Mouse (Mus musculus): ENCODE results near the gene Adamts2. TPM values are rescaled to one million over a fixed set of nuclear protein-coding genes. Genes with fewer than 3 reads are reported as not detected.

Gene Adamts2
- polyA plus RNA-seq, 1 experiment from 2014 or later: 29.4 TPM

GRCm38 (mm10) chr11:50630462-50630861 is 28.6 kb downstream of the Adamts2 start:
- H3K4me3 ChIP-seq (ENCODE audit: low read depth, low read length): no peak overlapping the region
- no peak overlapping the region for H3K9ac ChIP-seq (replicated peaks; ENCODE audit: low read depth)
- no peak for ATAC-seq

GRCm38 (mm10) chr11:50632270-50632669 is 30.4 kb downstream of the Adamts2 start:
- peak; percentile 75 for DNase-seq (ENCODE audit: low spot score)
- H3K36me3 ChIP-seq (ENCODE audit: insufficient read depth, low read length): no peaks in the 10 kb centered on the region
- WGBS: 9% methylated on average over 4 of the region's 4 CpGs
- H3K9ac ChIP-seq (replicated peaks; ENCODE audit: low read depth): no peak overlapping the region
- ATAC-seq: peak; percentile 68
- no peak overlapping the region for H3K27ac ChIP-seq (ENCODE audit: low read length)
- H3K27me3 ChIP-seq (replicated peaks; ENCODE audit: insufficient read depth, low read length): no peaks in the 10 kb centered on the region
- H3K4me1 ChIP-seq (ENCODE audit: insufficient read depth, low read depth, low read length): no peaks in the 10 kb centered on the region
- H3K4me3 ChIP-seq (ENCODE audit: low read depth, low read length): no peak overlapping the region
- no peaks in the 10 kb centered on the region for H3K9me3 ChIP-seq (ENCODE audit: low read length)
- no peak overlapping the region for H3K4me2 ChIP-seq (replicated peaks; ENCODE audit: low read depth, low read length)
- TF ChIP-seq CTCF (IDR thresholded peaks at IDR 0.05) (no peak), EP300 (IDR thresholded peaks at IDR 0.05) (no peak)

More at GRCm38 (mm10) chr11:50630462-50630861, 28.6 kb downstream of the Adamts2 start:
- H3K36me3 ChIP-seq (ENCODE audit: insufficient read depth, low read length): no peaks in the 10 kb centered on the region
- H3K4me1 ChIP-seq (ENCODE audit: insufficient read depth, low read depth, low read length): no peaks in the 10 kb centered on the region
- TF ChIP-seq CTCF (IDR thresholded peaks at IDR 0.05): no peak
- no peak overlapping the region for H3K4me2 ChIP-seq (replicated peaks; ENCODE audit: low read depth, low read length)
- no peak overlapping the region for H3K27ac ChIP-seq (ENCODE audit: low read length)
- H3K9me3 ChIP-seq (ENCODE audit: low read length): no peaks in the 10 kb centered on the region
- WGBS: 78% methylated on average over 2 of the region's 2 CpGs
- no peaks in the 10 kb centered on the region for H3K27me3 ChIP-seq (replicated peaks; ENCODE audit: insufficient read depth, low read length)
- no peak for DNase-seq (ENCODE audit: low spot score)

- no peaks in the 10 kb centered on the region for H3K36me3 ChIP-seq (ENCODE audit: insufficient read depth, low read length)
- TF ChIP-seq CTCF (IDR thresholded peaks at IDR 0.05) (no peak), EP300 (IDR thresholded peaks at IDR 0.05) (no peak)
- no peaks in the 10 kb centered on the region for H3K27me3 ChIP-seq (replicated peaks; ENCODE audit: insufficient read depth, low read length)
- peak; percentile 86 for DNase-seq (ENCODE audit: low spot score)
- no peak overlapping the region for H3K4me3 ChIP-seq (ENCODE audit: low read depth, low read length)
- no peak overlapping the region for H3K4me2 ChIP-seq (replicated peaks; ENCODE audit: low read depth, low read length)
- 49% methylated on average over 2 of the region's 2 CpGs for WGBS
- ATAC-seq: peak; percentile 79
- H3K27ac ChIP-seq (ENCODE audit: low read length): peak overlapping the region; percentile 79
- no peaks in the 10 kb centered on the region for H3K4me1 ChIP-seq (ENCODE audit: insufficient read depth, low read depth, low read length)
- no peak overlapping the region for H3K9ac ChIP-seq (replicated peaks; ENCODE audit: low read depth)
- no peaks in the 10 kb centered on the region for H3K9me3 ChIP-seq (ENCODE audit: low read length)
Measured at GRCm38 (mm10) chr11:50635051-50635590, 33.2 kb downstream of the Adamts2 start.

GRCm38 (mm10) chr11:50637026-50637425 is 35.1 kb downstream of the Adamts2 start:
- 80% methylated on average over 11 of the region's 11 CpGs for WGBS
- Histone ChIP-seq H3K9me3 (ENCODE audit: low read length) (no peaks in the 10 kb centered on the region), H3K4me2 (replicated peaks; ENCODE audit: low read depth, low read length) (no peak overlapping the region), H3K4me1 (ENCODE audit: insufficient read depth, low read depth, low read length) (no peaks in the 10 kb centered on the region), H3K27ac (ENCODE audit: low read length) (no peak overlapping the region; the same call in 1 of the 2 replicates), H3K36me3 (ENCODE audit: insufficient read depth, low read length) (no peaks in the 10 kb centered on the region), H3K27me3 (replicated peaks; ENCODE audit: insufficient read depth, low read length) (no peaks in the 10 kb centered on the region), H3K9ac (replicated peaks; ENCODE audit: low read depth) (no peak overlapping the region), H3K4me3 (ENCODE audit: low read depth, low read length) (no peak overlapping the region)
- DNase-seq (ENCODE audit: low spot score) (no peak), ATAC-seq (no peak)
- no peak for TF ChIP-seq CTCF (IDR thresholded peaks at IDR 0.05)
- no peak for TF ChIP-seq EP300 (IDR thresholded peaks at IDR 0.05)

GRCm38 (mm10) chr11:50638197-50638867 is 36.4 kb downstream of the Adamts2 start:
- TF ChIP-seq CTCF (IDR thresholded peaks at IDR 0.05) (no peak), EP300 (IDR thresholded peaks at IDR 0.05) (no peak)
- no peak overlapping the region for H3K4me3 ChIP-seq (ENCODE audit: low read depth, low read length)
- no peak for ATAC-seq
- WGBS: 88% methylated on average over 13 of the region's 13 CpGs
- H3K36me3 ChIP-seq (ENCODE audit: insufficient read depth, low read length): no peaks in the 10 kb centered on the region
- H3K27ac ChIP-seq (ENCODE audit: low read length): no peak overlapping the region
- H3K27me3 ChIP-seq (replicated peaks; ENCODE audit: insufficient read depth, low read length): no peaks in the 10 kb centered on the region
- no peak for DNase-seq (ENCODE audit: low spot score)
- no peak overlapping the region for H3K9ac ChIP-seq (replicated peaks; ENCODE audit: low read depth)
- H3K4me2 ChIP-seq (replicated peaks; ENCODE audit: low read depth, low read length): no peak overlapping the region
- no peaks in the 10 kb centered on the region for H3K9me3 ChIP-seq (ENCODE audit: low read length)
- no peaks in the 10 kb centered on the region for H3K4me1 ChIP-seq (ENCODE audit: insufficient read depth, low read depth, low read length)

GRCm38 (mm10) chr11:50638868-50639220 is 37.0 kb downstream of the Adamts2 start:
- ATAC-seq: no peak
- WGBS: 88% methylated on average over 3 of the region's 3 CpGs

More at GRCm38 (mm10) chr11:50638868-50639220, 37.0 kb downstream of the Adamts2 start:
- DNase-seq (ENCODE audit: low spot score): no peak
- no peak overlapping the region for H3K4me3 ChIP-seq (ENCODE audit: low read depth, low read length)
- no peak overlapping the region for H3K9ac ChIP-seq (replicated peaks; ENCODE audit: low read depth)
- H3K4me1 ChIP-seq (ENCODE audit: insufficient read depth, low read depth, low read length): no peaks in the 10 kb centered on the region
- no peak overlapping the region for H3K4me2 ChIP-seq (replicated peaks; ENCODE audit: low read depth, low read length)
- TF ChIP-seq EP300 (IDR thresholded peaks at IDR 0.05): no peak
- TF ChIP-seq CTCF (IDR thresholded peaks at IDR 0.05): no peak
- no peaks in the 10 kb centered on the region for H3K27me3 ChIP-seq (replicated peaks; ENCODE audit: insufficient read depth, low read length)
- no peaks in the 10 kb centered on the region for H3K9me3 ChIP-seq (ENCODE audit: low read length)
- no peak overlapping the region for H3K27ac ChIP-seq (ENCODE audit: low read length)
- H3K36me3 ChIP-seq (ENCODE audit: insufficient read depth, low read length): no peaks in the 10 kb centered on the region

Measured in lung, postnatal 0 days (tissue).